Mouse (Mus musculus) heart, embryonic 15.5 days (tissue): Measurements from ENCODE around the gene Gria1. TPM values are rescaled to one million over a fixed set of nuclear protein-coding genes. Genes with fewer than 3 reads are reported as not detected.

Source experiments
- ATAC-seq: fragments of 200-750 bp; cut with Nextera tagmentation; replicated peaks from 2 replicates; pipeline ENCODE4 v1.8.0; 2017; ENCODE audit warnings: low read depth, moderate TSS enrichment; ENCODE audit not compliant: insufficient number of reproducible peaks, insufficient read depth, low FRiP score
- H3K27ac ChIP-seq: fragments of 300-500 bp; sonication (generic); 2 replicates; pipeline ENCODE4 v1.5.1; 2015; ENCODE audit warnings: mild to moderate bottlenecking, inconsistent platforms
- H3K27me3 ChIP-seq: fragments of 300-500 bp; sonication (generic); 2 replicates; pipeline ENCODE4 v1.6.1; 2015; ENCODE audit warnings: inconsistent platforms
- H3K36me3 ChIP-seq: fragments of 300-500 bp; sonication (generic); 2 replicates; pipeline ENCODE4 v1.6.1; 2015; ENCODE audit warnings: mild to moderate bottlenecking, inconsistent platforms
- H3K4me1 ChIP-seq: fragments of 300-500 bp; sonication (generic); replicated peaks from 2 replicates; pipeline ENCODE4 v1.6.1; 2015; ENCODE audit warnings: inconsistent platforms
- H3K4me2 ChIP-seq: fragments of 300-500 bp; sonication (generic); 2 replicates; pipeline ENCODE4 v1.6.1; 2015; ENCODE audit warnings: inconsistent platforms, mild to moderate bottlenecking, moderate library complexity
- H3K4me3 ChIP-seq: fragments of 300-500 bp; sonication (generic); 2 replicates; pipeline ENCODE4 v1.5.1; 2015; ENCODE audit warnings: mild to moderate bottlenecking, inconsistent platforms
- H3K9ac ChIP-seq: fragments of 300-500 bp; sonication (generic); 2 replicates; pipeline ENCODE4 v1.6.1; 2015; ENCODE audit warnings: mild to moderate bottlenecking, inconsistent platforms
- H3K9me3 ChIP-seq: fragments of 300-500 bp; sonication (generic); replicated peaks from 2 replicates; pipeline ENCODE4 v1.6.1; 2016; ENCODE audit warnings: inconsistent platforms
- WGBS: fragments of 180-500 bp; shearing (Covaris S2); methylation state at CpG from one replicate; pipeline ENCODE4 v1.1.7; 2015; ENCODE audit warnings: mixed read lengths; 5-methylcytosine and 5-hydroxymethylcytosine counted together
- polyA plus RNA-seq: library from polyadenylated mRNA; unstranded; fragments of >200 nt; fragmentation: Nextera tagmentation; extraction: Ambion mirVana; gene quantifications from 2 replicates; pipeline ENCODE4 v1.2.1, GENCODE M21; 2015

The Gria1 gene
- polyA plus RNA-seq, 1 experiment from 2014 or later, result 5.6 TPM

DNA sequence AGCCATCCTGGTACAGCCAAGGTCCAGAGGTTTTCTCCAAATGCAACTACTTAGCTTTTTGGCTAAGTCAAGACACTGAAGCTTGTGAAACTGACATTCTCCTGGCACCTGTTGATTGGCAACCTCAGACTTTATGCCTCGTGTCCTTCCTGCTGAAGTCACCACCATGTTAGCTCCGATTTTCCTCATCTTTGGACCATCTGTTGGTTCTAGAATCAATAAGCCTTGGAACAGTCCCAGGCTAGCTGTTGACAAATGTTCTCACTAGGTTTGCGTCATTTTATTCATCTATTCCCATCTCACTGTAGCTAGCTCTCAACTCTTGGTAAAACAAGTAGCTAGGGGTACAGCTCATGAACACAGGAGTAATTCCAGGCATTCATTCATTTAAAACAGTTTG lies 51.3 kb downstream of the Gria1 start:
- Histone ChIP-seq H3K36me3 (no peaks in the 10 kb centered on the region), H3K9ac (no peak overlapping the region), H3K27ac (no peak overlapping the region), H3K27me3 (no peaks in the 10 kb centered on the region), H3K4me2 (no peak overlapping the region), H3K4me1 (no peaks in the 10 kb centered on the region), H3K4me3 (no peak overlapping the region), H3K9me3 (no peaks in the 10 kb centered on the region)
- 76% methylated on average over 3 of the region's 3 CpGs for WGBS
- ATAC-seq, result no peak

DNA sequence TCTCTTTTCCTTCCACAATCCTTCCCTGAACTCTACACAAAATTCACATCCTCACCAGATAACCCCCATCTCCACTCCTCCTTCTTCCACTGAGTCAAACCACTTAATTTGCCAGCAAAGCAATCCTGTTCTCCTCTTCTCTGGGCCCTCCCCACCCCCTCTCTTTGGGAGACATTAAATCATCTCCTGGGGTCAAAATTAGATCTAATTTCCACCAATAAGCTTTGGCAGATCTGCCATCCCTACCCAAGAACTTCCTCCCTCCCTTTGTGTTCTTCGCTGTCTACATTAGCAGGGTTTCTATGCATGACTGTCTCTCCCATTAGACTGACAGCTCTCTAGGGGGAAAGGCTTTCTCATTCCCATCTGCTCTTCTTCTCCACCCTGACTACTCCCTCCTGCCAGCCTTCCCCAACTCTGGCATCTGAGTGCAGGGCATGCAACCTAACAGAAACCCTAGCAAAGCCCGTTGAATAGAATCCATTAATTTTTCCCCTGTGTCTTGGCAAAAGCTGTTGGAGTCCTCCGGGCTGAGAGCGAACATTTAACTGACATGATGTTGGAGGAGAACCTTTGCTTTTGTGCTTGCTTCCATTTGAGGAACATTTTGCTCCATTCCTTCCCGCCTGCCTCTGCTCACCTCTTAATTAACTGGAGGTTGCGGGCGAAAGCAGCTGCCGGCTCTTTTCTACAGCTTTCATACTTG lies 59.2 kb downstream of the Gria1 start:
- no peaks in the 10 kb centered on the region for H3K27me3 ChIP-seq
- H3K36me3 ChIP-seq, result no peaks in the 10 kb centered on the region
- 81% methylated on average over 8 of the region's 8 CpGs for WGBS
- H3K9me3 ChIP-seq, result no peaks in the 10 kb centered on the region
- no peak overlapping the region for H3K4me3 ChIP-seq
- no peak overlapping the region for H3K27ac ChIP-seq
- H3K9ac ChIP-seq, result no peak overlapping the region
- no peak overlapping the region for H3K4me2 ChIP-seq
- no peak for ATAC-seq
- H3K4me1 ChIP-seq, result no peaks in the 10 kb centered on the region

DNA sequence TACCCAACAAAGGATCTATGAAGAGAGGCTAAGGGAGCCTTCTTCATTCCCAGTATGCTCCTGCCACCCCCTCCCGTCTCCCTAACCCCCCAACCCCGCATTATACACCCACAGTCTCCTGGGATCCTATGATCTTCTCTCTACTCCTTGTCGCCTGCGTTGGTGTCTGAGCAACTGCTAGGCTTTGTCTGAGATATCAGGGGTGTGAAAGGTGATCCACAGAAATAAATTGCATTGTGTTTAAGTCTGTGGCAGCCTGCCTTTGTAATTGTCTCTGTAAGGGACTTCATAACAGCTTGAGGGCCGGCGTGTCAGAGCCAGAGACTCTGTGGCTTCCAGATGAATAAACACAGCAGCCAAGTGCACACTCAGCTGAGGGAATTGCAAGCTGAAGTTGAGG lies 61.0 kb downstream of the Gria1 start:
- Histone ChIP-seq H3K9me3 (no peaks in the 10 kb centered on the region), H3K4me3 (no peak overlapping the region), H3K27me3 (no peaks in the 10 kb centered on the region), H3K4me2 (no peak overlapping the region), H3K27ac (no peak overlapping the region), H3K4me1 (no peaks in the 10 kb centered on the region), H3K36me3 (no peaks in the 10 kb centered on the region), H3K9ac (no peak overlapping the region)
- ATAC-seq, result no peak
- WGBS, result 69% methylated on average over 6 of the region's 6 CpGs

DNA sequence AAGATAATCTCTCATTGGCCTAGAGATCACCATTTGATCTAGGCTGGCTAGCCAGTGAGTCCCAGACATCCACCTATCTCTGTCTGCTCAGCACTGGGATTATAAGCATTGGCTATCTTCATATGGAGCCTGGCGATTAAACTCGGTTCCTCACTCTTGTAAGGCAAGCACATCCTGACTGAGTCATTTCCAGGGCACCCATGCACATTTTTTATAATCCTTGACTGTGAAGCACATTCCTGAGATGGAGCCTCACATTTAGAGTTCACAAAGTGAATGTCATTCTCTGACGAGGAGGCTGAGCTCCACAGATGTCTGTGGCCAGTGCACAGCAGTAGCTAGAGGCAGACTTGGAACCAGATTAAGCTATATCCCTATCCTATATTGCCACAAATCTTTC lies 68.2 kb downstream of the Gria1 start:
- Histone ChIP-seq H3K36me3 (no peaks in the 10 kb centered on the region), H3K27ac (no peak overlapping the region), H3K27me3 (no peaks in the 10 kb centered on the region), H3K9ac (no peak overlapping the region), H3K9me3 (no peaks in the 10 kb centered on the region), H3K4me2 (no peak overlapping the region), H3K4me1 (no peaks in the 10 kb centered on the region), H3K4me3 (no peak overlapping the region)
- WGBS, result 64% methylated on average over 3 of the region's 3 CpGs
- ATAC-seq, result no peak

DNA sequence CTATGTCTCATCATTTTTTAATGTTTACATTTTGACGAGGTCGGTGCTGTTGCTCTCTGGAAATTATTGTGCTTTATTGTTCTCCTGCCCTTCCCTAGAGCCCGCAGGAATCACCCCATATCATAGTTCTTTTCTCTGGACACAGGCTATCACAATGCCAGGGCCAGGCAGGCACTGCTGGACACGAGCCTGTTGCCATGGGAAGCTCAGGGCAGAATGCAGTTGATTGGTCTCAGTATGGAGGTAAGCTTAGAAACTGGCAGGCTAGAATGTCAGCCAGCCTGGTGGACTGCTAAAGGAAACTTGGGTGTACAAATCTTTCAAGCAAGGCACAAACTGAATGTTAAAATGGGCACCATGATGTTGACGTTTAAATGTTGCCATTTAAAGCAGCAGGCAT lies 78.3 kb downstream of the Gria1 start:
- H3K4me3 ChIP-seq, result no peak overlapping the region
- no peaks in the 10 kb centered on the region for H3K9me3 ChIP-seq
- ATAC-seq, result no peak
- no peaks in the 10 kb centered on the region for H3K36me3 ChIP-seq
- WGBS, result 73% methylated on average over 5 of the region's 5 CpGs
- H3K27me3 ChIP-seq, result no peaks in the 10 kb centered on the region
- H3K9ac ChIP-seq, result no peak overlapping the region
- no peaks in the 10 kb centered on the region for H3K4me1 ChIP-seq
- no peak overlapping the region for H3K27ac ChIP-seq
- no peak overlapping the region for H3K4me2 ChIP-seq

DNA sequence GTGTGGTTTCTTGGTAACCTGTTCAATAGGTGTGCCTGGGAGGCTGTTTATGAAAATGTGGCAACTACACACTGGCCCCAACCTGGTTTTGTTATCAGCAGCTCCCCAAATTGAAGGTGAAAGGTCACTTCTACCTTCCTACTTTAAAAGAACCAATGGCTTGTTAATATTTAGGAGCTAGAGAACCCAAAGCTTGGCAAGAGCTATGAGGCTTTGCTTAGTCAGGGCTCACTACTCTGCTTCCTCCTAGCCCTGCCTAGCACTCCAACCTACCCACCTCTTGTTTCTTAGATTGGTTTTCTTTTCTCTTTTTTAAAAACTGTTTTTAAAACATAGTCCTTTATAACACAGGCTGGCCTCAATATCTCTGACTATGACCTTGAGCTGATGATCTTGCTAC lies 79.5 kb downstream of the Gria1 start:
- ATAC-seq, result no peak
- Histone ChIP-seq H3K36me3 (no peaks in the 10 kb centered on the region), H3K27me3 (no peaks in the 10 kb centered on the region), H3K27ac (no peak overlapping the region), H3K4me2 (no peak overlapping the region), H3K4me1 (no peaks in the 10 kb centered on the region), H3K9ac (no peak overlapping the region), H3K9me3 (no peaks in the 10 kb centered on the region), H3K4me3 (no peak overlapping the region)

DNA sequence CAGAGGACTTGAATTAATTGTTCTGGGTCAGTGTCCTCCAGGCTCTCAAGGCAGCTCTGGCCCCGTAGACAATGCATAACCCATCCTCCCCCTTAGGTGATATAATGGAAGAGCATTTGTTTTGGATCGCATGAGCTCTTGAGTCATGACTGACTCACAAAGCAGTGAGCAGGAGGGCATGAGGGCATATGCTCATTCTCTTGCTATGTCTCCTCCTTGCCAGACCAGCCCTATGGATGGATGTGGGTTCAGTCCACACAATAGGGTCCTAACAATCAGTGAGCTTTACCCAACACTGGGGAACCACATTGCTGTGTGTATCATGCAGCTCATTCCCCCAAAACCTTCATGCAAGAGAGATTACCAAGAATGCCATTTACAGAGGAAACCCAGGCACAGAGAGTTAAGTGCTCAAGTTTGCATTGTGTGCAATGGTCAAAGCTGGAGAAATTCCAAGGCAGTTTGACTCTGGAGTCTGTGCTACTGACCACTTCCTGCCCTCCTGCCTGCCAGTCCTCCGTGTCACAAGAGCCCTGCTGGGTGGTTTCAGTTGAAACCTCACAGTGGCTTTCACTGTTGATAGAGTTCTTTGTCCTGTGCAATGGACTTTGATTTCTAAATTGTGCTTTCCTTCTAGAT lies 80.2 kb downstream of the Gria1 start:
- 62% methylated on average over 3 of the region's 3 CpGs for WGBS
- no peak overlapping the region for H3K27ac ChIP-seq
- H3K9ac ChIP-seq, result no peak overlapping the region
- no peak overlapping the region for H3K4me3 ChIP-seq
- ATAC-seq, result no peak
- H3K27me3 ChIP-seq, result no peaks in the 10 kb centered on the region
- H3K9me3 ChIP-seq, result no peaks in the 10 kb centered on the region
- H3K4me2 ChIP-seq, result no peak overlapping the region
- H3K4me1 ChIP-seq, result no peaks in the 10 kb centered on the region
- no peaks in the 10 kb centered on the region for H3K36me3 ChIP-seq

DNA sequence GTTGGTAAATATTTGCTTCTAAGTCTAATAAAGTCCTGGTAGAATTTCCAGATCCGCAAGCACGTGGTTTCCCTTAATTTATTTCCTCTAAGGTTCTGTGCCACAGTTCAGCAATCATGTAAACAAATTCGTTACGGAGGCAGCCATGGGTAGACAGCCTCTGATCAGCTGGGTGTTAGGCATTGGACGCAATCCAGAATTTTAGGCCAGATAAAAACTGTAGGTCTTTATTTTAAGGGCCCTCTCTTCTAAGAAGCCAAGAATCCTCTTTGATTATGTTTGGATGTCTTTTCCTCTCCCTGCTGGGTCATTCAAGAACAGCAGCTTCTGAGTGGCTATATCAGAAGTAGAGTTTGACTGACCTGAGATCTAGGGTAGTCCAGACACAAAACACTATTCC lies 89.3 kb downstream of the Gria1 start:
- no peak for ATAC-seq
- H3K36me3 ChIP-seq, result no peaks in the 10 kb centered on the region

DNA sequence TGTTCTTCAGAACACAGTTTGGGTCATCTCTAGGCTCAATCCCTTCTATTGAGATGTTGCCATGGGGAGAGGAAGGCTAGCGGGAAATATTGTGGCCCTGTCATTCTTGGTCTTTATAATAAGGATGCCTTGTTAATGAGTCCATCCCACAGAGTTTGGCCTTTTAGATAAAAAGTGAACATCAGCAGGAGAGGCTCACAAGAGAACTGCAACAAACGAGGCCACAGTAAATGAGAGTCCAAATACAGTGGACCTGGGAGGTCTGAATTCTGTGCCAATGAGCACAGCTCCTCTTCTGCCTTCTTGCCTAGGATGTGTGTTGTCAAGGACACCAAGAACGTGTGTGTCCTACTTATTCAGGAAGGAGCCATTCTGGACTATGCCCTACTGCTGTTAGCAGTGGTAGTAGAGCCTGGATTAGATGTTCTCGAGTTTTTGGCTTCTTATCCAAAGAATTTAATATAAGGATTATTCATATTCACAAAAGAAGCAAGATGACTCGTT lies 92.6 kb downstream of the Gria1 start:
- H3K4me3 ChIP-seq, result no peak overlapping the region
- no peak for ATAC-seq
- H3K9ac ChIP-seq, result no peak overlapping the region
- no peaks in the 10 kb centered on the region for H3K9me3 ChIP-seq
- no peak overlapping the region for H3K27ac ChIP-seq
- no peaks in the 10 kb centered on the region for H3K27me3 ChIP-seq
- no peaks in the 10 kb centered on the region for H3K4me1 ChIP-seq
- 67% methylated on average over 5 of the region's 5 CpGs for WGBS
- no peak overlapping the region for H3K4me2 ChIP-seq
- H3K36me3 ChIP-seq, result no peaks in the 10 kb centered on the region

More for the DNA sequence above, 89.3 kb downstream of the Gria1 start:
- Histone ChIP-seq H3K9me3 (no peaks in the 10 kb centered on the region), H3K27me3 (no peaks in the 10 kb centered on the region), H3K4me2 (no peak overlapping the region), H3K4me3 (no peak overlapping the region), H3K4me1 (no peaks in the 10 kb centered on the region), H3K27ac (no peak overlapping the region), H3K9ac (no peak overlapping the region)
- 62% methylated on average over 5 of the region's 5 CpGs for WGBS

DNA sequence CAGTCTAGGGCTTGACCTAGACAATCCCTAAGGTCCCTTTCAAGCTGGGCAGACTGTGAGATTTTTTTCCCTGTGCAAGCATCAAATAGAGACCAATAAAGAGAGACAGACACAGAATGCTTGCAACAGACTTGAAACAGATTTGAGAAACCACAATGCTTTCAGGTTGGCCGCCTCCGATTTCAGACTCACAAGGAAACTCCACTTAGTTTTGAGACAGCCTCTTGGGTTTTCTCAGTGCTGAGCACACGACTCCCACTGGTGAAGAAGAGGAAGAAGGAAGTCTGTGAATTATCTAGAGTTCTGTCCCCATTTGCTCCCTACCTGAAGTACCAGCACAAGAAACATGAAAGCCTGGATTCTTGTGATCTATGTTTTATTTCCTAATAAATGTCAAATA lies 94.5 kb downstream of the Gria1 start:
- no peaks in the 10 kb centered on the region for H3K9me3 ChIP-seq
- 77% methylated on average over 3 of the region's 3 CpGs for WGBS
- ATAC-seq, result no peak
- H3K4me3 ChIP-seq, result no peak overlapping the region
- H3K4me1 ChIP-seq, result no peaks in the 10 kb centered on the region
- H3K27ac ChIP-seq, result no peak overlapping the region
- no peak overlapping the region for H3K9ac ChIP-seq
- H3K36me3 ChIP-seq, result no peaks in the 10 kb centered on the region
- no peak overlapping the region for H3K4me2 ChIP-seq
- H3K27me3 ChIP-seq, result no peaks in the 10 kb centered on the region

DNA sequence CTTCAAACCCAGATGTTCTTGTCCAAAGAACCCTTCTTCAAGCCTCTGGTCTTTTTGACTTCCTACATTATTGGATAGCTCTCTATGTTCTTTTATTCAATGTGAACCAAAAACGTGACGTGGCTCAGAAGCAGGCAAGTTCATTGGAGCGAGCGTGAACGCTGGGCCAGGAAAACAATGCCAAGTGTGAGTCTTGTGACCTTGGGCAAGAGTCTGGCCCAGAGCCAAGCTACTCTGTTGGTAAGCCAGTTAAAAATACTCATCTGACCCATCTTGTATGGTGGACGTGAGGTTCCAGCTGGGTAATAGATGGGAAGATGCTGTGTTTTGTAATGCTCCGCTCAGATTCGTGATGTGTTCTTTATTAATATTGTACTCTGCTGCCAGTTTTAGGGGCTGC lies 101.2 kb downstream of the Gria1 start:
- no peaks in the 10 kb centered on the region for H3K36me3 ChIP-seq
- ATAC-seq, result no peak
- WGBS, result 59% methylated on average over 8 of the region's 8 CpGs
- H3K27ac ChIP-seq, result no peak overlapping the region
- H3K4me2 ChIP-seq, result no peak overlapping the region
- H3K4me3 ChIP-seq, result no peak overlapping the region
- H3K9me3 ChIP-seq, result no peaks in the 10 kb centered on the region
- no peaks in the 10 kb centered on the region for H3K4me1 ChIP-seq
- no peaks in the 10 kb centered on the region for H3K27me3 ChIP-seq
- no peak overlapping the region for H3K9ac ChIP-seq

DNA sequence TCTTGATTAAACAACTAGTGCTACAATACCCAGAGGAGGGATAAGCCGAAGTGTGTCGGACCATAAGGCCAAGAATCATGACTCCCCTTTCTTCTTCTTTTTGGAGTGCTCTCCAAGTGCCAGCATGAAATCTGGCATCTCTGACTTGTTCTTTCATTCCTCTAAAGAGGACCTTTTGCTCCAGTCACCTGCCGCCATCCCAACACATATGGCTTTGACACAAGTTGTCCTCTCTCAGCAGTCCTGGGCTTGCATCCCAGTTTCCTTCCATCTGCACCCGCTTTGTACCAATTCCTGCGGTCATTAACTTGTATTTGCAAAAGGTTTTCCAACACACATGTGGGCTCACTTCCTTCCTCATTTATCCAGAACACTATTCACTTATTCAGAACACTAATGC lies 103.2 kb downstream of the Gria1 start:
- H3K9me3 ChIP-seq, result no peaks in the 10 kb centered on the region
- H3K4me3 ChIP-seq, result no peak overlapping the region
- no peak for ATAC-seq
- no peak overlapping the region for H3K9ac ChIP-seq
- no peaks in the 10 kb centered on the region for H3K4me1 ChIP-seq
- no peaks in the 10 kb centered on the region for H3K27me3 ChIP-seq
- H3K36me3 ChIP-seq, result no peaks in the 10 kb centered on the region
- no peak overlapping the region for H3K4me2 ChIP-seq
- H3K27ac ChIP-seq, result no peak overlapping the region
- WGBS, result 84% methylated on average over 5 of the region's 5 CpGs
